Mouse (Mus musculus): Measurements from ENCODE around the gene Pmf1. TPM values are rescaled to one million over a fixed set of nuclear protein-coding genes. Genes with fewer than 3 reads are reported as not detected.

Pmf1 gene
- polyA plus RNA-seq (2017; shearing (Covaris generic)): 36.0 TPM

GRCm38 (mm10) chr3:88409741-88410644 is at the start of gene Pmf1:
Gene Pmf1, minus strand, starts transcription at chr3:88410331.

GRCm38 (mm10) chr3:88424605-88425329 is 14.6 kb upstream of the Pmf1 start, which contains the start of gene Slc25a44:
Gene Slc25a44, minus strand, starts transcription at chr3:88425139.

GRCm38 (mm10) chr3:88384364-88384763 is 25.8 kb downstream of the Pmf1 start, which contains the start of gene Bglap:
Gene Bglap, minus strand, starts transcription at chr3:88384464.

GRCm38 (mm10) chr3:88378599-88378998 is 31.5 kb downstream of the Pmf1 start, which contains the start of gene Bglap2:
Gene Bglap2, minus strand, starts transcription at chr3:88378699.

GRCm38 (mm10) chr3:88372643-88373042 is 37.5 kb downstream of the Pmf1 start, which contains the start of gene Bglap3:
Gene Bglap3, minus strand, starts transcription at chr3:88372743.

GRCm38 (mm10) chr3:88364337-88364736 is 45.8 kb downstream of the Pmf1 start, which contains the start of gene Paqr6:
Gene Paqr6, plus strand, starts transcription at chr3:88364584.

Other genes starting within 250 kb of the Pmf1 start
- gene Rhbg, start 155.6 kb downstream of the Pmf1 start, polyA plus RNA-seq (2017; shearing (Covaris generic)): not detected
- not detected for gene Gm38392, start 123.1 kb downstream of the Pmf1 start, polyA plus RNA-seq (2017; shearing (Covaris generic))
- 9.0 TPM for gene Tsacc, start 113.3 kb downstream of the Pmf1 start, polyA plus RNA-seq (2017; shearing (Covaris generic))
- 333 TPM for gene Cct3, start 113.2 kb downstream of the Pmf1 start, polyA plus RNA-seq (2017; shearing (Covaris generic))
- gene Glmp, start 85.3 kb downstream of the Pmf1 start, polyA plus RNA-seq (2017; shearing (Covaris generic)): 413 TPM
- gene Tmem79, start 74.2 kb downstream of the Pmf1 start, polyA plus RNA-seq (2017; shearing (Covaris generic)): 0.89 TPM
- gene Smg5, start 74.1 kb downstream of the Pmf1 start, polyA plus RNA-seq (2017; shearing (Covaris generic)): 49.2 TPM
- gene Paqr6, start 45.7 kb downstream of the Pmf1 start, polyA plus RNA-seq (2017; shearing (Covaris generic)): not detected
- not detected for gene Bglap3, start 37.6 kb downstream of the Pmf1 start, polyA plus RNA-seq (2017; shearing (Covaris generic))
- not detected for gene Bglap2, start 31.6 kb downstream of the Pmf1 start, polyA plus RNA-seq (2017; shearing (Covaris generic))
- not detected for gene Bglap, start 25.9 kb downstream of the Pmf1 start, polyA plus RNA-seq (2017; shearing (Covaris generic))
- gene Slc25a44, start 14.8 kb upstream of the Pmf1 start, polyA plus RNA-seq (2017; shearing (Covaris generic)): 23.1 TPM
- 44.9 TPM for gene Sema4a, start 50.9 kb upstream of the Pmf1 start, polyA plus RNA-seq (2017; shearing (Covaris generic))
- 20.3 TPM for gene Lmna, start 99.6 kb upstream of the Pmf1 start, polyA plus RNA-seq (2017; shearing (Covaris generic))
- 0.18 TPM for gene Mex3a, start 122.1 kb upstream of the Pmf1 start, polyA plus RNA-seq (2017; shearing (Covaris generic))
- gene Rab25, start 138.0 kb upstream of the Pmf1 start, polyA plus RNA-seq (2017; shearing (Covaris generic)): not detected
- 205 TPM for gene Lamtor2, start 142.7 kb upstream of the Pmf1 start, polyA plus RNA-seq (2017; shearing (Covaris generic))
- gene Ubqln4, start 143.4 kb upstream of the Pmf1 start, polyA plus RNA-seq (2017; shearing (Covaris generic)): 59.6 TPM
- 130 TPM for gene Ssr2, start 165.5 kb upstream of the Pmf1 start, polyA plus RNA-seq (2017; shearing (Covaris generic))
- 119 TPM for gene Arhgef2, start 195.6 kb upstream of the Pmf1 start, polyA plus RNA-seq (2017; shearing (Covaris generic))
- gene Rxfp4, start 242.8 kb upstream of the Pmf1 start, polyA plus RNA-seq (2017; shearing (Covaris generic)): not detected

Data from inflammation-experienced regulatory T-cells, adult 16 weeks (primary cell).